Mouse (Mus musculus): ENCODE measurements around the gene Aspscr1. TPM values are rescaled to one million over a fixed set of nuclear protein-coding genes. Genes with fewer than 3 reads are reported as not detected.
A peak's percentile ranks its signal among the peaks of the same experiment; 100 is the strongest.
"Not testable (repeated sequence)": the region's sequence is repeated elsewhere in the genome, so short reads cannot be mapped to it uniquely, and the experiment has no call there.

Aspscr1 gene
- polyA plus RNA-seq, 1 experiment, result 50.9 TPM

DNA sequence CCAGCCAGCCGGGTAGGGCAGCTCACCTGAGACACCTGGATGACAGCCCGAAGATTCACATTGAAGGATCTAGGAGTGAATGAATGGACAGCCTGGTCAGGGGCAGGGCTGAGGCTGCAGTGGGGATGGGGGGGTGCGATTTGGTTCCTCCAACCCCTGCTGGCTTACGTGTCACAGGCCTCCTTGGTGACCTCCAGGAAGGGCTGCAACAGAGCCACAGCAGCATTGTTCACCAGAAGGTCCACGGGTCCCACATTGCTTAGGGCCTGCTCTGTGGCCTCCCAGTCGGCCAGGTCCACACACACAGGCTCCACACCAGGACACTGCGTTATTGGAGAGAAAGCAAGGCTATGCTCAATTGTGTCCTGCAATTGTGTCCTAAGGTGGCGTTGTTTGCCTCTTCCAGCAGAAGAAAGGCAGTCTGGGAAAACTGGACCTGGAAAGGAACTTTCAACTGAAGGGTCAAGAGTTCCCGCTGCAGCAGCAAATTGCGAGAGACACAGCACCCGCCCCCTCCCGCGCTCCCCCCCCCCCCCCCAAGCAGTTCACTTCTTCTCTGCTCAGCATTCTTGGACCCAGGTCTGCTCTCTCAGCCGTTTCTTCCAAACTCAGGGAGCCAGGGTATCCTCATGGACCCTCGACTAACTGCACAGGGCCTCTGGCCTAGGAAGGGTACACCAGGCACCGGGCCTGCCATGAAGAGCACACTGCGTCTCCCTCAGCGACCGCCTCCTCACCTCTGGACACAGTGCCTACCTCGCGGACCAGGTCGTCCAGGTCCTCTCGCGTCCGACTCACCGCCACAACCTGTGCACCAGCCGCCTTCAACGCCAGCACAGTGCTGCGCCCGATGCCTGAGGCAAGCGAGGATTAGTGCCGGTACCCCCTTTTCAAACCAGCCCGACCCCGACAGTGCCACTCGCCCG, 53.7 kb downstream of the Aspscr1 start:
- H3K4me1 ChIP-seq (ENCODE audit: control insufficient read depth), result peaks cover 26% of the 10 kb centered on the region
- peaks cover 28% of the 10 kb centered on the region for H3K27me3 ChIP-seq (ENCODE audit: control insufficient read depth)
- peak overlapping the region; percentile 72 for H3K4me3 ChIP-seq (replicated peaks)
- no peaks in the 10 kb centered on the region for H3K36me3 ChIP-seq (ENCODE audit: control insufficient read depth)
- H3K9me3 ChIP-seq (ENCODE audit: control insufficient read depth, low read length), result peaks cover 2% of the 10 kb centered on the region
- TF ChIP-seq GATA1 (IDR thresholded peaks at IDR 0.05; ENCODE audit: low read length), result no peak
- no peak for TF ChIP-seq TAL1 (IDR thresholded peaks at IDR 0.05; ENCODE audit: low read length)

DNA sequence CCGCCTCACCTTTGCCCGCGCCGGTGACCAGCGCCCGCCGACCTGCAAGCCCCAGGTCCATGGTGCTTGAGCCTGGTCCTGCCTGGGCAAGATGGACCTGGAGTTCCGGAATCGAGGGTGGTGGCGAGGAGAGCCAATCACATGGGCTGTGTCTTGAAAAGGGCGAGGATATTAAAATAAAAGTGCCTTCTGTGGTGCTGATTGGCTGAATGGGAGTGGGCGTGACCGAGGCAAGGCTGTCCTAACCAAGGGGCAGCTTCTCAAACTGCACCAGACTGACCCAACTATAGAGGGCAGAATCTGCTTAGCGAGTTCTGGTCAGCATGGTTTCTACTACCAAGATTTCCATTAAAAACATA, 54.4 kb downstream of the Aspscr1 start, which contains the start of gene Dcxr:
TSS of gene Dcxr (minus strand) at position 113 of the 359 bp plus-strand sequence.
- H3K36me3 ChIP-seq (ENCODE audit: control insufficient read depth), result no peaks in the 10 kb centered on the region
- peaks cover 3% of the 10 kb centered on the region for H3K9me3 ChIP-seq (ENCODE audit: control insufficient read depth, low read length)
- peak within 1 kb of the TSS; percentile 72 for H3K4me3 ChIP-seq (replicated peaks)
- no peak for TF ChIP-seq GATA1 (IDR thresholded peaks at IDR 0.05; ENCODE audit: low read length)
- TF ChIP-seq TAL1 (IDR thresholded peaks at IDR 0.05; ENCODE audit: low read length), result no peak
- H3K27me3 ChIP-seq (ENCODE audit: control insufficient read depth), result peaks cover 26% of the 10 kb centered on the region
- peaks cover 19% of the 10 kb centered on the region for H3K4me1 ChIP-seq (ENCODE audit: control insufficient read depth)

DNA sequence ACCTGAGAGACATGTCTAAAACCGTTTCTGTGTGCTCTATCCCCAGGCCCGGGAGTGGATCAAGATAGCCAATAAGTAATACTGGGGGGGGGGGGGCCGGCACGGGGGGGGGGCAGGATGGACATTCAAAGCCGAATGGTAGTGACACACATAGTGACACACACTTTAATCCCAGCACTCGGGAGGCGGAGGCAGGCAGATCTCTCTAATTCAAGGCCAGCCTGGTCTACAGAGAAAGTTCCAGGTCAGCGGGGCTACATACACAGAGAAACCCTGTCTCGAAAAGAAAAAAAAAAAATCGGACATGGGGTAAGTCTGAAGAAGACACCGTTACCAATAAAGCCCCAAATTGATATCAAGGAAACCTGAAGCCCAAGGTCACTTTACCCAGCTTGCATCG, 54.8 kb downstream of the Aspscr1 start:
- peaks cover 18% of the 10 kb centered on the region for H3K4me1 ChIP-seq (ENCODE audit: control insufficient read depth)
- TF ChIP-seq GATA1 (IDR thresholded peaks at IDR 0.05; ENCODE audit: low read length) (no peak), TAL1 (IDR thresholded peaks at IDR 0.05; ENCODE audit: low read length) (no peak)
- peaks cover 3% of the 10 kb centered on the region for H3K9me3 ChIP-seq (ENCODE audit: control insufficient read depth, low read length)
- H3K27me3 ChIP-seq (ENCODE audit: control insufficient read depth), result peaks cover 23% of the 10 kb centered on the region
- H3K36me3 ChIP-seq (ENCODE audit: control insufficient read depth), result no peaks in the 10 kb centered on the region
- H3K4me3 ChIP-seq (replicated peaks), result no peak overlapping the region

DNA sequence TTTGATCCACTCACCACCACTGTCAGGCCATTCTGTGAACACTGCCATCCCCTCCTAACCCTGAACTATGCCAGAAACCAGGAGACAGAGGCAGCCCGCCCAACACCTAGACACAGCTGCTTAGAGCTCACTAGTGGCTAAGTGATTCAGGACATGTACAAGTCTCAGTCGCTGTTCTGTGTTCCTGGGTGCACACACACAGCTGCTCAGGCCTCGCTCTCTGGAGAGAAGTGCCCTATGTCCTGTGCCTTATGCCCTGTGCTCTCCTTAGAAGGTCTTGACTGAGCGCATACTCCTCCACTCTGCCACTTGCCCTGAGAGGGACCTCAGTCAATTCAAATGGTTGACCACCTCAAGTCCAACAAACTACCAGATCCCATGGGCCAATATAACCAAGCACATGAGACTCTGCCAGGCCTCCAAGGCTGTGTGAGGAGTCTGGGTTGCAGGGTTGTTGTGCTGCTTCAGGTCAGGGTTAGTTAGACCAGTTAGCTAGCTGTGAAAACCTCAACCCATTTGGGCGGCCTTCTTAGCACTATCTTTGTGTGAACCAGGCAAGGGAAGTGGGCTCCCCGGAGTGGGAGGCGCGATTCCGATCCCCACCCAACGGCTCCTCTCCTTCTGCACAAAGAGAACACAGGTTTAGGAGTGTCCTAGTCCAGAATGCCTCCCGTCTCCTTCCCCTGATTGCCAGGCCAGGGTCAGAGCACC, 55.9 kb downstream of the Aspscr1 start:
- TF ChIP-seq GATA1 (IDR thresholded peaks at IDR 0.05; ENCODE audit: low read length), result no peak
- no peak for TF ChIP-seq TAL1 (IDR thresholded peaks at IDR 0.05; ENCODE audit: low read length)
- H3K36me3 ChIP-seq (ENCODE audit: control insufficient read depth), result no peaks in the 10 kb centered on the region
- H3K9me3 ChIP-seq (ENCODE audit: control insufficient read depth, low read length), result peaks cover 3% of the 10 kb centered on the region
- peaks cover 22% of the 10 kb centered on the region for H3K27me3 ChIP-seq (ENCODE audit: control insufficient read depth)
- H3K4me1 ChIP-seq (ENCODE audit: control insufficient read depth), result peaks cover 18% of the 10 kb centered on the region
- H3K4me3 ChIP-seq (replicated peaks), result no peak overlapping the region

DNA sequence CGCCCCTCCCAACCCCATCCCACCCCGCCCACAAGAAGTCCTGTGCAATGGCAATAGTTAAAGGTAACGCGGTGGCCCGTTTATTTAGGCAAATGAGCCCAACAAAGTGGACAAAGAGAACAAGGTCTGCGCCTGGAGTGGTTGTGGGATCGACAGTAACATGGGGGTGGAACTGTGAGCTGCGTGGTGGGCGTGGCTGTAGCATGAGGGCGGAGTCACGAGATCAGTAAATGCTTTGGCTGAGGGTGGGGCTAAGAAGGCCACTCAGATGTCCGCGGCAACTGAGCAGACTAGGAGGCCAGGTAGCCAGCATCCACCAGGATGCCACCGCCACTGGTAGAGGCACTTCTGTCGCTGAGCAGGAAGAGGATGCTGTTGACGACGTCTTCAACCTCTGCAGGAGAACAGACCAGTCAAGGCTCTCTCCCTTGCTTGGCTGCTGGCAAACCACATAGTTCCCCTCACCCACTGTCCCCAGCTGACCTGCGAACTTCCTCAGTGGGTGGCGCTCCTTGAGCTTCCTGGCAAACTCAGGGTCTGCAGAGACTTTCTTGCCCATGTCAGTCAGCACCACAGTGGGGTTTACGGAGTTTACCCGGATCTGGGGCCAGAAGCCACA, 56.8 kb downstream of the Aspscr1 start:
- not testable (repeated sequence) for H3K4me3 ChIP-seq (replicated peaks); H3K9me3 ChIP-seq (ENCODE audit: control insufficient read depth, low read length); H3K36me3 ChIP-seq (ENCODE audit: control insufficient read depth)
- peaks cover 18% of the 10 kb centered on the region for H3K4me1 ChIP-seq (ENCODE audit: control insufficient read depth)
- H3K27me3 ChIP-seq (ENCODE audit: control insufficient read depth), result peaks cover 22% of the 10 kb centered on the region

DNA sequence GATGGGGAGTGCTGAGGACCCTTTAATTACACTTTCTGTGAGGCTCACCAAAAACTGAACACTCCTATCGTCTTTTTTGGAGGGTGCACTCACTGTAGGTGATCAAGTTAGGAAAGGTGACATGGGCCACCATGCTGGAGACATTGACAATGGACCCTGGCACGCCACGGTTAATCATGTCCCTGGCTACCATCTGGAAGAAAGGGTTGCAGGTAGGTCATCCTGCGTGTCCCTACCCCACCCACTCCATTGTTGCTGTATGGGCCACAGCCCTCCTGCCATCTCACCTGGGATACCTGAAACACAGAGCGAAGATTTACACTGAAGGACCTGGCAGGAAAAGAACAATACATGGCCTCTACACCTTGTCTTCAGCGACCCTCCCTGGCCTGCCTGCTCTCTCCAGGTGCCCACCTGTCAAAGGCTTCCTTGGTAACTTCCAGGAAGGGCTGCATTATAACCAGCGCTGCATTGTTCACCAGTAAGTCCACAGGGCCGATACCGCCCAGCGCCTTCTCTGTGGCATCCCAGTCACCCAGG, 57.6 kb downstream of the Aspscr1 start:
- no peak overlapping the region for H3K4me3 ChIP-seq (replicated peaks)
- peaks cover 22% of the 10 kb centered on the region for H3K27me3 ChIP-seq (ENCODE audit: control insufficient read depth)
- peaks cover 18% of the 10 kb centered on the region for H3K4me1 ChIP-seq (ENCODE audit: control insufficient read depth)
- TF ChIP-seq GATA1 (IDR thresholded peaks at IDR 0.05; ENCODE audit: low read length) (no peak), TAL1 (IDR thresholded peaks at IDR 0.05; ENCODE audit: low read length) (no peak)
- H3K9me3 ChIP-seq (ENCODE audit: control insufficient read depth, low read length), result peaks cover 3% of the 10 kb centered on the region
- no peaks in the 10 kb centered on the region for H3K36me3 ChIP-seq (ENCODE audit: control insufficient read depth)

DNA sequence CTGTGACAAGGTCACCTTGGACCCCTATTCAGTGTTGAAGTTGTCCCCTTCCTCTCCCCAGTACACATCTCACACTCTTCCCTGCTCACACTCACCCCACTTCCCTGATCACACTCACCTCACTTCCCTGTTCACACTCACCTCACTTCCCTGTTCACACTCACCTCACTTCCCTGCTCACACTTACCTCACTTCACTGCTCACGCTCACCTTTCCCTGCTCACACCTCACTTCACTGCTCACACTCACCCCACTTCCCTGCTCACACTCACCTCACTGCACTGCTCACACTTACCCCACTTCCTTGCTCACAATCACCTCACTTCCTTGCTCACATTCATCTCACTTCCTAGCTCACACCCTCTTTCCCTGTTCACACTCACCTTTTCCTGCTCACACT, 58.6 kb downstream of the Aspscr1 start:
- H3K9me3 ChIP-seq (ENCODE audit: control insufficient read depth, low read length), result peaks cover 3% of the 10 kb centered on the region
- peaks cover 22% of the 10 kb centered on the region for H3K27me3 ChIP-seq (ENCODE audit: control insufficient read depth)

DNA sequence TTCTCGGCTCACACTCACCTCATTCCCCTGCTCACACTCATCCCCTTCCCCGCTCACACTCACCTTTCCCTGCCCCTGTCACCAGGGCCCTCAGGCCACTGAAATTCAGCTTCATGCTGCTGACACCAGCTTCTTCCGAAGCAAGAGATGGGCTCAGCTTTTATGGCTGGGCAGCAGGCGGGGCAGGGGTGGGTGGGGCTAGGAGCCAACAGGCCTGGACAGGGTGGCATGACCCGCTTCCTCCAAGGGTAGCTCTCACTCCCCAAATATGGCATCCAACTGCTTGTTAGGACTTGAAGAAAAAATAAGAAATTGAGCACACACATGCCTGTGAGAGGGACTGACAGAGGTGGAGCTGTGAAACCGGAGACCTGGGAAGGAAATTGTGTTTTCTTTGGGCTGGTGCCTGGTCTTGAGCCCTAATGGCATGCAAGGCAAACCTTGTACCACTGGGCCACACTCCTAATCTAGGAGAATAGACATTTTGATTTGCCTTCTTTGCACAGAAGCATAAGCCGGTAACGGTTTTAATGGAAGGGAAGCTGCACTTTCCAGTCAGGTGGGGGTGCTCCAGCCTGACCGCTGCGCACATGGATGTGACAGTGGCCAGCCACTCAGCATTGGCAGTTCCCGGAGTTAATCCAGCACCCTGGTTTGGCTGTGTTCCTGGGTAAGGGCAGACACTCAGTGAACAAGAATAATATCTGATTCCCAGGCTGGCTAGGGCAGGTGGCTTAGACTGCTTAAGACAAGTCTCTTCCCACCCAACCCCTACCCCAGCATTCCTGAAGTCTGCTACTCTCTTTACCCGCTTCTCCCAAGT, 59.3 kb downstream of the Aspscr1 start, which contains the start of gene Cbr2:
TSS of gene Cbr2 (minus strand) at position 257 of the 823 bp plus-strand sequence.
- H3K36me3 ChIP-seq (ENCODE audit: control insufficient read depth), result no peaks in the 10 kb centered on the region
- H3K4me3 ChIP-seq (replicated peaks), result no peak within 1 kb of the TSS
- H3K27me3 ChIP-seq (ENCODE audit: control insufficient read depth), result peaks cover 22% of the 10 kb centered on the region
- TF ChIP-seq TAL1 (IDR thresholded peaks at IDR 0.05; ENCODE audit: low read length) (no peak), GATA1 (IDR thresholded peaks at IDR 0.05; ENCODE audit: low read length) (no peak)
- H3K4me1 ChIP-seq (ENCODE audit: control insufficient read depth), result peaks cover 8% of the 10 kb centered on the region
- H3K9me3 ChIP-seq (ENCODE audit: control insufficient read depth, low read length), result peaks cover 3% of the 10 kb centered on the region

More for the DNA sequence above, 58.6 kb downstream of the Aspscr1 start:
- no peak for TF ChIP-seq TAL1 (IDR thresholded peaks at IDR 0.05; ENCODE audit: low read length)
- no peak for TF ChIP-seq GATA1 (IDR thresholded peaks at IDR 0.05; ENCODE audit: low read length)
- Histone ChIP-seq H3K36me3 (ENCODE audit: control insufficient read depth) (no peaks in the 10 kb centered on the region), H3K4me3 (replicated peaks) (no peak overlapping the region), H3K4me1 (ENCODE audit: control insufficient read depth) (peaks cover 14% of the 10 kb centered on the region)

Measured in erythroblast, embryonic 14.5 days (primary cell).